Mouse (Mus musculus): ENCODE data around the gene A430005L14Rik.

The A430005L14Rik gene

DNA sequence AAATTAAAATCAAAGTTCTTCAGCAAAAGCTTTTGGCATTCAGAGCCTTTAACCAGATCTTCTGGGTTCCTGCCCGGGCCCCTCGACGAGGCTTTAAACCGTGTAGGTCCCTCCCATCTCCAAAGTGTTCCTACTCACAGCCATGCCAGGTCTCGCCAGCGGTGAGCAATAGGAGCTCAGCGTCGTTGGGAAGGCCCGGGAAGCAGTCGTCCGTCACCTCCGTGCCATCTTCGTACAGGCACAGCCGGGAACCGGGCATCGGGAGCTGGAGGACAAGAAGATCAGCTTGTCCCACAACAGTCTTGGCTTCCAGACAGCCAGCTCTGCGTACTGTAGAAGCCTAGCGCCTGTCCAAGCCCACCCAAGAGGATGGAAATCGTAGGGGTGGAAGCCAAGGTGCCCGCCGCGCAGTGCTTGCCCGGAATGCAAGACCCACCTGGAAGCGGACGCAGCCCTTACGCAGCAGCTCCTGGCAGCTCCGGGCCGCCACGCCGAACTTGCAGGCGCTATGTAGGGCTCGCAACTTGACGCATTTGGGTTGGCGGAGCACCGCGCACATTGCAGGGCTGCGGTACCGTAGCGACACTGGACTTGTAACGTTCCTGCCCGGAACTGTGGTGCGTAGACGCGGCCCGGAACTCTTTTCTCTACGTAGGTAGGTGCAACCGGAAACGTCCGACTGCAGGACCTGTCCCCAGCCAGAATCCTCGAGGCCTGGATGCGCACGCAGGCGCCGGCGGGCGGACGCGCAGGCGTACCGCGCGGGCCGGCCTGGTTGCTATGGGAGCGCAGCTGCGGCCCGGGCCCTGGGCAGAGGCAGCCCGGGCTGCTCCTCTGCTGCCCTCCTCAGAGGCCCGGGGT lies 17.6 kb downstream of the A430005L14Rik start, which contains the start of the genes Dffb and Cep104:
Gene Dffb (minus strand): TSS at position 696 of the 861 bp plus-strand sequence.
Gene Cep104 (plus strand): TSS at position 764 of the 861 bp plus-strand sequence.
- peak; percentile 92 to 98 for DNase-seq (ENCODE audit: low spot score in 2 of 2)

DNA sequence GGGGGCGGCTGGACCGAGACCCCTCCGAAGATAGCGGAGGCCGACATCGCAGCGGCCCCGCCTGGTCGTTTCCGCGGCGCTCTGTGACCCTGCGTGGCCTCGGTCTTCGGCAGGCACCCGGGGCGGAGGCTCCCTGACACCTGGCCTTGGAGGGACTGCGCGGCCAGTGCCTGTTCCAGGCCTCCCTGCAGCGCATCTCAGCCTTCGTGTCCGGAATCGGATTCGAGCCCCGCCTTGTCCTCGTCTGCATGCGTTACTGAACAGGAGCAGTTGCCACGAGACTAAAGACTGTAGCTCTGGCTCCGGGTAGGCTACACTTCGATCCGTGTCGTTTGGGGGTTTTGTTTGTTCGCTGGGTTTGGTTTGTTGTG lies 18.2 kb downstream of the A430005L14Rik start:
- DNase-seq (ENCODE audit: low spot score in 2 of 2) = no peak

DNA sequence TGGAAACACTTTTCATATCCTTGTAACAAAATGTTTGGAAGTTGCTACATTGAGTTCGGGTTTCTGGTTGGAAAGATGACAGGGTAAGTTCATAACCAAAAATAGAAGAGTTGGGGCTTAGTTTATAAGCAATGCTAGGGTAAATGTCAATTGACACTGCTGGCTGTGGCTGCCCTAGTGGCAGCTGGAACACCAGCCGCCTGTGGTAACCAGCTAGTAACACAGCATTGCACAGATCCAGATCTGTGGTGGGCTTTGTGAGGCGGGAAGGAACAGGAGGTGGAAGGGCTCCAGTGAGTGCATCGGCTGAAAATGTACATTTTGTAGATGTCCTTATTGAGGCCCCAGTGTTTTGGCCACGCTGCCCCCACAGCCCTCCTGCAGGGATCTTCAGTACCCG lies 18.7 kb downstream of the A430005L14Rik start:
- no peak for DNase-seq (ENCODE audit: low spot score in 2 of 2)

DNA sequence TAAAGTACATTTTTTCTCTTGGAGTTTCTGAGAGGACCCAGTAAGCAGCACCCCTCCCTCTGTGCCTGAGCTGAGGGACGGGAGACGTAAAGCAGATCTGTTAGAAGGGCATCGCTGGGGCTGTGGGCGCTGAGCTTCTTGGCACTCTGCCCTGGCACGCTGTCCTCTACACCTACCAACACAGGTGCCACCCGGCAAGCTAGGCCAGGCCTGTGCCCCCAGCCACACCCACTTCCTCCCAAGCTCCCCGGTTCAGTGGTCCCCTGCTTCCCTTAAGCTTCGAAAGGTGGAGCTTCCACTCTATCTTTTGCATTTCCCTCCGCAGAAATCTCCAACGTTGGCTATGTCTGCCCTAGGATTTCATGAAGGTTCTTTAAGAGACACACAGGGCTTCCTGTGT lies 22.2 kb downstream of the A430005L14Rik start:
- DNase-seq (ENCODE audit: low spot score in 2 of 2) = peak in 1 of 2 experiments; percentile 31

DNA sequence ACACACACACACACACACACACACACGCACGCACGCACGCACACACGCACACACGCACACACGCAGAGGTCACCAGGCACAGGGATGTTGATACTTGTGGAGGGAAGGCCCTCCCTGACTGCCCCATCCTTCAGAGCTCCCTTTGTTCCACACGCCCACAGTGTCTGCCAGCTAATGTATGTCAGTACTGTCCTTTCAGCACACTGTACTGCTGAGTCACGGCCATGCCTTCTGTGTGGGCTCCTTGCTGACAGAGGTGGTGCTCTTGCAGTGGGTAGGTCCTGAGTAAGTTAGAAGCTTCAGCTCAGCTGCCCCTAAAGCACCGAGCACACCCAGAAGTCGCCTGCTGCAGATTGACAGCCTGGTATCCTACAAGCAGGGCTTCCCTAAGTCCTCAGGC lies 23.4 kb downstream of the A430005L14Rik start:
- no peak for DNase-seq (ENCODE audit: low spot score in 2 of 2)

DNA sequence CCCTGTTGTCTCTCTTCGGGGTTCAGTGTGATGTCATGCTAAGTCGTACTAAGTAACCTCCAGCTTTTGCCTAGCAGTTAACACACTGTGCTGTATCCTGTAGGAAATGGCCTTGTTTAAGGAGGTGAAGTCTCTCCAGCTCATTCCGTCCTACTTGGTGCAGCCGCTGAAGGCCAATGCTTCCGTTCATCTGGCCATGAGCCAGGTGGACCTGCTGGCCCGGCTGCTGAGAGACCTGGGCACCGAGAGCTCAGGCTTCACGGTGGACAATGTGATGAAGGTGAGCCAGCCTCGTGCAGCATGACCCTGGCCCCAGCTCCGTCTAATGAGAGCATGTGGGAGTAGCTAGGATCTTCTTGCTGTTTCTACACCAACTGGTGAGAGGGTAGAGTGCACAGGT lies 35.7 kb downstream of the A430005L14Rik start:
- no peak for DNase-seq (ENCODE audit: low spot score in 2 of 2)

DNA sequence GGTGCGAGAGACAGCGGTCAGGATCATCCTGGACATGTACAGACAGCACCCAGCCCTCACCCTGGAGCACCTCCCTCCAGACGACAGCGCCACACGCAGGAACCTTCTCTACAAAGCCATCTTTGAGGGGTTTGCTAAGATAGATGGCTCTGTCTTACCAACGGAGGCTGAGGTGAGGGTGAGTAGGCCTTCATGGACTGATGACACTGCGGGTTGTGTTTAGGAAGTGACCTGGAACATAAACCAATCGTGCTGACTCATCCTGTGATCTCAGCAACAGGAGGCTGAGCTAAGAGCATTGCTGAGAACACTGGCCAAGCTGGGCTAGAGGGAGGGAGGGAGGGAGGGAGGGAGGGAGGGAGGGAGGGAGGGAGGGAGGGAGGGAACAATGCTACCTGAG lies 36.5 kb downstream of the A430005L14Rik start:
- DNase-seq (ENCODE audit: low spot score in 2 of 2) = no peak

- DNase-seq (ENCODE audit: low spot score in 2 of 2) = no peak
These were observed 48.5 kb downstream of the A430005L14Rik start for GRCm38 (mm10) chr4:154005488-154005887.

DNA sequence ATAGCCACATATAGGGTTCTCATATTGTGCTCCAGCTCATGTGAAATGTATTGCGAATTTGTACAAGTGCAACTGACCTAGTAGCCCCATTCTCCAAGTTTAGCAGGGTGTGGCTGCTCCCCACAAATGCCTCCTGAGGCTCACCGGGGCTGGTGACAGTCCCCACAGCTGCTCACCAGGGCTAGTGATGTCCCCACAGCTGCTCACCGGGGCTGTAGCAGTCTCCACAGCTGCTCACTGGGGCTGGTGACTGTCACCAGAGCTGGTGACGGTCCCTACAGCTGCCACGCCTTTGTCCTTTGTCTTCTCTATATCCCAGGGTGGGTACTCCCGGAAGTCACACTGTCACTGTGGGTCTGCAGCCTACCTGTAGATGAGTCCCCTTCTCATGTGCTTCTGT lies 49.2 kb downstream of the A430005L14Rik start:
- DNase-seq (ENCODE audit: low spot score in 2 of 2) = no peak

- DNase-seq (ENCODE audit: low spot score in 2 of 2) = no peak
These were observed 50.7 kb downstream of the A430005L14Rik start for GRCm38 (mm10) chr4:154007759-154008158.

DNA sequence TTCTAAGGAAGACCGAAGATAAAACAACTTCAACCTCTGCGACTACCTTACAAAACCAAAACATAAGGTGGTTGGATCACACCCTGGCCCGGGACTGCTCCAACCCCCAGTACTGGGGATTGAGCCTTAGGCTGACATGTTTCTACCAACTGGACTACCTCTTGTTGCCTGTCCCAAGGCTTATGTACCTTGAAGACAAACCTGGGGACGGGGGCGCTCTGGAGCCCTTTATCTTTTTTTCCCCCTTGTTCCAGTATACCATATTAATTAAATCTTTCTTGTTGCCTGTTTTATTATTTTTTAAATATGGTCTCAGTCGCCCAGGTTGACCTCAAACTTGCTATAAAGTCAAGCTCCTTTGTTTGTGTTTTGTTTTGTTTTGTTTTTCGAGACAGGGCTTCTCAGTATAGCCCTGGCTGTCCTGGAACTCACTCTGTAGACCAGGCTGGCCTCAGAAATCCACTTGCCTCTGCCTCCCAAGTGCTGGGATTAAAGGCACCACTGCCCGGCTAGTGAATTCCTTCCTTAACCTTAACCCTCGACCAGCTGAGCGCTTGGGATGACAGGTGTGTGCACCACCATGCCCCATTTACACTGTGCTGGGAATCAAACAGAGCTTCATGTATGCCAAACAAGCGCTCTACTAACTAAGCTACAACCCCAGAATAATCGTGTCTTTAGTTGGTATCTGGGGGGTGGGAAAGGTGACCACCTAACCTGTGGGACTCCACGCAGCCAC lies 54.0 kb downstream of the A430005L14Rik start:
- no peak for DNase-seq (ENCODE audit: low spot score in 2 of 2)
